Comparison of ENCODE assay signal across 21 mouse cellular contexts in the genomic region with DNA sequence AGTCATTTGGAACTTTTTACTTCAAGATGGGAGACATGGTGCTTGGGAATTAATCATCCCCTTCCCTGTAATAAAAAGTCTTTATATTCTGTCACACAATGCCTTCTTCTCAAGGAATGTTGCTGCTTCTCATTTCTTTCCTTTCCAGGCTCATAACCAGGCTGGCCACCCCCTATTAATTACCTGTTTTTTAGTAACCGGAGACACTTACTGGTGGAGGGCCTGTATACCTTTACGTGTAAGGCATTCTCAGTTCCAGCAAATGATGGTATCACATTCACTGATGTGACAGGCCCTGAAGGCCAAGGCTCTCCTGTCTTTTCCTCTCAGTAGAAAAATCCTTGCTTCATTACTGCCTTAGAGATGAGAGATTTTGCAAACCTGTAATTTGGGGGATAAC.
A peak's percentile ranks its signal among the peaks of the same experiment; 100 is the strongest.
DNase-seq lines count a peak whose midpoint lies in the region; ATAC-seq lines count a peak whose summit lies in the region.
"Had no signal": no experiment of that assay in that cellular context is flagged by ENCODE, and none has a peak within 500 bp of the region (broad histone marks: within the 10 kb centered on the region; RNA-seq: fewer than 3 reads in every experiment).

No protein-coding gene starts in this region.

- no peaks in the 10 kb centered on the region for H3K4me1 ChIP-seq in kidney, embryonic 14.5 days (ENCODE audit: control insufficient read depth, insufficient read depth, low read length)
- H3K4me1 ChIP-seq in kidney, embryonic 16.5 days (ENCODE audit: insufficient read depth, low read length): 0 out of 2 replicates have a peak, but pooled peaks cover 4% of the 10 kb centered on the region
- H3K4me1 ChIP-seq: embryonic facial prominence, embryonic 12.5 days; embryonic facial prominence, embryonic 15.5 days; forebrain, embryonic 10.5 days; forebrain, embryonic 12.5 days had no signal

- WGBS in kidney, embryonic 14.5 days: 28% methylated on average over 2 of the region's 2 CpGs
- 47% methylated on average over 2 of the region's 2 CpGs for WGBS in kidney, embryonic 16.5 days

- H3K9ac ChIP-seq in kidney, embryonic 14.5 days (ENCODE audit: low read depth, low read length): no peak overlapping the region
- no peak overlapping the region for H3K9ac ChIP-seq in kidney, embryonic 16.5 days (replicated peaks; ENCODE audit: low read length)
- H3K9ac ChIP-seq: embryonic facial prominence, embryonic 12.5 days; embryonic facial prominence, embryonic 15.5 days; forebrain, embryonic 12.5 days had no signal

- ATAC-seq in kidney, embryonic 14.5 days (ENCODE audit: low FRiP score, low TSS enrichment): peak; percentile 75
- ATAC-seq in kidney, embryonic 16.5 days (ENCODE audit: low FRiP score, low TSS enrichment): no peak; the same call in 1 of the 2 replicates
- ATAC-seq: forebrain, embryonic 14.5 days; forebrain, embryonic 16.5 days had no signal

- no peak overlapping the region for H3K4me2 ChIP-seq in kidney, embryonic 14.5 days (replicated peaks; ENCODE audit: low read depth, low read length)
- no peak overlapping the region for H3K4me2 ChIP-seq in kidney, embryonic 16.5 days (replicated peaks; ENCODE audit: low read depth, low read length)
- H3K4me2 ChIP-seq: embryonic facial prominence, embryonic 12.5 days; embryonic facial prominence, embryonic 15.5 days; forebrain, embryonic 12.5 days had no signal

- no peaks in the 10 kb centered on the region for H3K9me3 ChIP-seq in kidney, embryonic 14.5 days (ENCODE audit: control insufficient read depth, low read length)
- no peaks in the 10 kb centered on the region for H3K9me3 ChIP-seq in kidney, embryonic 16.5 days (ENCODE audit: low read length)
- H3K9me3 ChIP-seq: embryonic facial prominence, embryonic 12.5 days; embryonic facial prominence, embryonic 15.5 days; forebrain, embryonic 10.5 days; forebrain, embryonic 12.5 days had no signal

- peak overlapping the region; percentile 27; the same call in 1 of the 2 replicates for H3K27ac ChIP-seq in kidney, embryonic 14.5 days (ENCODE audit: low read depth, low read length)
- peak overlapping the region; percentile 44; the same call in 1 of the 2 replicates for H3K27ac ChIP-seq in kidney, embryonic 16.5 days (ENCODE audit: low read length)
- H3K27ac ChIP-seq: embryonic facial prominence, embryonic 12.5 days; embryonic facial prominence, embryonic 15.5 days; forebrain, embryonic 10.5 days; forebrain, embryonic 12.5 days had no signal

- H3K36me3 ChIP-seq in kidney, embryonic 14.5 days (ENCODE audit: control insufficient read depth, insufficient read depth, low read length): no peaks in the 10 kb centered on the region
- no peaks in the 10 kb centered on the region for H3K36me3 ChIP-seq in kidney, embryonic 16.5 days (ENCODE audit: insufficient read depth, low read length)
- H3K36me3 ChIP-seq: embryonic facial prominence, embryonic 12.5 days; embryonic facial prominence, embryonic 15.5 days; forebrain, embryonic 10.5 days; forebrain, embryonic 12.5 days had no signal

- DNase-seq in kidney, adult 18-20 months: no peak
- no peak for DNase-seq in kidney, postnatal 36 days
- DNase-seq: adrenal gland, adult 2 months; adrenal gland, postnatal 10 days; adrenal gland, postnatal 25 days; cerebellum, adult 11 months; cerebellum, adult 18-20 months; cerebellum, adult 8-10 months; cerebellum, adult 9-11 months; cerebellum, postnatal 14 days; cerebellum, postnatal 36 days; embryo, embryonic 11 days had no signal

- no peaks in the 10 kb centered on the region for H3K27me3 ChIP-seq in kidney, embryonic 14.5 days (ENCODE audit: control insufficient read depth, insufficient read depth, low read length)
- no peaks in the 10 kb centered on the region for H3K27me3 ChIP-seq in kidney, embryonic 16.5 days (ENCODE audit: insufficient read depth, low read length)
- H3K27me3 ChIP-seq: embryonic facial prominence, embryonic 12.5 days; embryonic facial prominence, embryonic 15.5 days; forebrain, embryonic 12.5 days had no signal

- H3K4me3 ChIP-seq in kidney, embryonic 14.5 days (ENCODE audit: low read length): no peak overlapping the region
- no peak overlapping the region for H3K4me3 ChIP-seq in kidney, embryonic 16.5 days (ENCODE audit: low read length)
- H3K4me3 ChIP-seq: embryonic facial prominence, embryonic 12.5 days; embryonic facial prominence, embryonic 15.5 days; erythroblast, embryonic 14.5 days; forebrain, embryonic 10.5 days; forebrain, embryonic 12.5 days had no signal
